Mouse (Mus musculus): ENCODE measurements around the gene Rbm38. TPM values are rescaled to one million over a fixed set of nuclear protein-coding genes. Genes with fewer than 3 reads are reported as not detected.
A peak's percentile ranks its signal among the peaks of the same experiment; 100 is the strongest.

The Rbm38 gene
- polyA plus RNA-seq, 1 experiment from 2014 or later, result 56.6 TPM

- WGBS, result 18% methylated on average over 4 of the region's 4 CpGs
- Histone ChIP-seq H3K27me3 (replicated peaks) (no peaks in the 10 kb centered on the region), H3K9me3 (no peaks in the 10 kb centered on the region), H3K9ac (no peak overlapping the region), H3K27ac (no peak overlapping the region), H3K4me1 (peaks cover 5% of the 10 kb centered on the region; the same call in 1 of the 2 replicates), H3K36me3 (no peaks in the 10 kb centered on the region), H3K4me2 (no peak overlapping the region), H3K4me3 (replicated peaks) (no peak overlapping the region)
- no peak for ATAC-seq (ENCODE audit: insufficient read depth, low FRiP score, low read depth)
Measured at GRCm38 (mm10) chr2:172996207-172996606, 24.1 kb upstream of the Rbm38 start.

DNA sequence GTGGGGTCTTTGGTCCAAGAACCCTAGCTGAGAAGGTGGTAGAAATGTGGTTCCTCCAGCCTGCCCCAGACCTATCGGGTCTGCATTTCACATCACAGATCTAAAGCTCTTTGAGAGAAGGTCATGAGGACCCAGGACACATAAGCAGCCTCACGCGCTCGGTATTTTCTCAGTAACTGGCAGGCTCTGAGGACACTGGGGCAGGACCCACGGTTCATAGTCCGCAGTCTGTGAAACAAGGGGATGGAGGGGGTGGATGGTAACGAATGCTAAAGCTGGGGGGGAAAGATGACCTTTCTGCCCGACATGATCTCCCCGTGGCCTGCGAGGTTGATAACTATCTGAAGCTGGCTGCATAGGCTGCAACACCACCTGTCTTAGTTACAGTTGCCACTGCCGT is 22.6 kb upstream of the Rbm38 start:
- Histone ChIP-seq H3K27me3 (replicated peaks) (no peaks in the 10 kb centered on the region), H3K4me1 (peaks cover 8% of the 10 kb centered on the region), H3K9me3 (no peaks in the 10 kb centered on the region), H3K4me3 (replicated peaks) (no peak overlapping the region), H3K4me2 (no peak overlapping the region), H3K9ac (no peak overlapping the region), H3K36me3 (0 out of 2 replicates have a peak, but pooled peaks cover 4% of the 10 kb centered on the region), H3K27ac (no peak overlapping the region)
- no peak for ATAC-seq (ENCODE audit: insufficient read depth, low FRiP score, low read depth)
- 60% methylated on average over 11 of the region's 11 CpGs for WGBS

GRCm38 (mm10) chr2:172998478-172998877 is 21.8 kb upstream of the Rbm38 start:
- no peak for ATAC-seq (ENCODE audit: insufficient read depth, low FRiP score, low read depth)
- peaks cover 8% of the 10 kb centered on the region for H3K4me1 ChIP-seq
- WGBS, result 71% methylated on average over 7 of the region's 7 CpGs

DNA sequence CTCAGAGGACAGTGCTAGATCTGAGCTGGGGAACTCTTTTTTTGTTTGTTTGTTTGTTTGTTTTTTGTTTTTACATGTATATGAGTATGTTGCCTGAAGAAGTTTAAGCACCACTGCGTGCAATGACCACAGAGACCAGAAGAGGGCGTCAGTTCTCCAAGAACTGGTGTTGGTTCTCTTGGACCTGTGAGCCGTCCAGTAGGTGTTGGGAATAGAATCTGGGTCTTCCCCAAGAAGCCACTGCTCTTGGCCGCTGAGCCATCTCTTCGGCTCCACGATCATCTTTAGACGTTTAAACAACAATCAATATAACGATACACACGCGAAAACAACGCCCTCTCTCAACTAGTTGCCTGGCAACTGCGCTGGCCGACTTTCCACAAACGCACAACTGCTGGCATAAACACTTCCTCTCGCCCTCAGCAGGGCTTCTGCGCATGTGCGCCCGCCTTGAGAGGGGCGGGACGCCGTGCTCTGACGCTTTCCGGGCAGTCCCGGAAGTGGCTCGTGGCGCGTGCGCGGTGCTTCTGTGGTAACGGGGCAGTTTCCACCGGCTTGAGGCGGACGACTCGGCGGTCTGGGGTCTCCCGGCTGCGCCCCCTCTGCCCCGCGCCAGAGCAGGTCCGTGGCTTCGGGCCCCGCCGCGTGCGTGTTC is 20.5 kb upstream of the Rbm38 start, which contains the start of gene Rae1:
TSS of gene Rae1 (plus strand) at position 488 of the 655 bp plus-strand sequence.
- H3K4me3 ChIP-seq (replicated peaks), result peak within 1 kb of the TSS; percentile 95
- H3K36me3 ChIP-seq, result peaks cover 22% of the 10 kb centered on the region
- under 1% methylated on average over 45 of the region's 45 CpGs for WGBS
- H3K9ac ChIP-seq, result peak within 1 kb of the TSS; percentile 92
- H3K27me3 ChIP-seq (replicated peaks), result no peaks in the 10 kb centered on the region
- peaks cover 8% of the 10 kb centered on the region for H3K4me1 ChIP-seq
- peak; percentile 97 for ATAC-seq (ENCODE audit: insufficient read depth, low FRiP score, low read depth)
- H3K4me2 ChIP-seq, result peak within 1 kb of the TSS; percentile 84
- no peaks in the 10 kb centered on the region for H3K9me3 ChIP-seq
- H3K27ac ChIP-seq, result peak within 1 kb of the TSS; percentile 90

More at GRCm38 (mm10) chr2:172998478-172998877, 21.8 kb upstream of the Rbm38 start:
- no peak overlapping the region for H3K9ac ChIP-seq
- H3K4me2 ChIP-seq, result no peak overlapping the region
- no peak overlapping the region for H3K4me3 ChIP-seq (replicated peaks)
- no peaks in the 10 kb centered on the region for H3K27me3 ChIP-seq (replicated peaks)
- H3K27ac ChIP-seq, result no peak overlapping the region
- H3K36me3 ChIP-seq, result peaks cover 9% of the 10 kb centered on the region
- H3K9me3 ChIP-seq, result no peaks in the 10 kb centered on the region

DNA sequence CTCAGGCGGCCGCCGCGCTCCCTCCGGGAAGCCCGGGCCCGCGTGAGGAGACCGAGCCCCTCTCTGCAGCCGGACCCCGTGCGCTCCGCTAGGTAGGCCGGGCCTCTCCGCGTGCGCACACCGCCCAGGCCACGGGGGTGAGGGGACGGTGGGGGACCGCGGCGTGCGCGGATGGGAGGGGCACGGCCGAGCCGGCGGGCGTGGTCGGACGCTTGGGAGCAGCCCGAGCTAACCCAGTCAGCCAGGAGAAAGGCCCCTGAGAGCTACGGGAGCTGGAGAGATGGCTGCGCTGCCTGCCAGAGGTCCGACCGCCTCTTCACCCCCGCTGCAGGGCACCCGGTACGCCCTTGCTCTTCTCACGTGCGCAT is 20.0 kb upstream of the Rbm38 start:
- Histone ChIP-seq H3K27me3 (replicated peaks) (no peaks in the 10 kb centered on the region), H3K9ac (peak overlapping the region; percentile 92)
- under 1% methylated on average over 41 of the region's 42 CpGs for WGBS

GRCm38 (mm10) chr2:173000921-173001320 is 19.4 kb upstream of the Rbm38 start:
- 16% methylated on average over 8 of the region's 8 CpGs for WGBS
- H3K27ac ChIP-seq, result peak overlapping the region; percentile 90; the same call in 1 of the 2 replicates
- H3K9me3 ChIP-seq, result no peaks in the 10 kb centered on the region
- peak overlapping the region; percentile 92; the same call in 1 of the 2 replicates for H3K9ac ChIP-seq
- H3K36me3 ChIP-seq, result peaks cover 30% of the 10 kb centered on the region
- no peak for ATAC-seq (ENCODE audit: insufficient read depth, low FRiP score, low read depth)
- H3K27me3 ChIP-seq (replicated peaks), result no peaks in the 10 kb centered on the region
- H3K4me1 ChIP-seq, result peaks cover 8% of the 10 kb centered on the region
- H3K4me3 ChIP-seq (replicated peaks), result peak overlapping the region; percentile 95
- H3K4me2 ChIP-seq, result peak overlapping the region; percentile 84

More for the DNA sequence above, 20.0 kb upstream of the Rbm38 start:
- Histone ChIP-seq H3K4me2 (peak overlapping the region; percentile 84), H3K9me3 (no peaks in the 10 kb centered on the region), H3K36me3 (peaks cover 27% of the 10 kb centered on the region), H3K4me1 (peaks cover 8% of the 10 kb centered on the region), H3K4me3 (replicated peaks) (peak overlapping the region; percentile 95), H3K27ac (peak overlapping the region; percentile 90)
- peak; percentile 93 for ATAC-seq (ENCODE audit: insufficient read depth, low FRiP score, low read depth)

- WGBS, result 95% methylated on average over 8 of the region's 8 CpGs
- H3K4me2 ChIP-seq, result no peak overlapping the region
- H3K9ac ChIP-seq, result no peak overlapping the region
- no peaks in the 10 kb centered on the region for H3K27me3 ChIP-seq (replicated peaks)
- no peak overlapping the region for H3K4me3 ChIP-seq (replicated peaks)
- peaks cover 8% of the 10 kb centered on the region for H3K4me1 ChIP-seq
- H3K9me3 ChIP-seq, result no peaks in the 10 kb centered on the region
- peaks cover 53% of the 10 kb centered on the region for H3K36me3 ChIP-seq
- no peak for ATAC-seq (ENCODE audit: insufficient read depth, low FRiP score, low read depth)
- H3K27ac ChIP-seq, result no peak overlapping the region
Measured at GRCm38 (mm10) chr2:173003737-173004136, 16.6 kb upstream of the Rbm38 start.

GRCm38 (mm10) chr2:173010220-173010717 is 10.0 kb upstream of the Rbm38 start:
- H3K4me2 ChIP-seq, result no peak overlapping the region
- no peak overlapping the region for H3K27ac ChIP-seq
- H3K9me3 ChIP-seq, result no peaks in the 10 kb centered on the region
- no peak overlapping the region for H3K4me3 ChIP-seq (replicated peaks)
- no peak overlapping the region for H3K9ac ChIP-seq
- peaks cover 88% of the 10 kb centered on the region for H3K36me3 ChIP-seq
- WGBS, result 78% methylated on average over 3 of the region's 3 CpGs
- H3K27me3 ChIP-seq (replicated peaks), result no peaks in the 10 kb centered on the region
- H3K4me1 ChIP-seq, result no peaks in the 10 kb centered on the region
- ATAC-seq (ENCODE audit: insufficient read depth, low FRiP score, low read depth), result no peak

DNA sequence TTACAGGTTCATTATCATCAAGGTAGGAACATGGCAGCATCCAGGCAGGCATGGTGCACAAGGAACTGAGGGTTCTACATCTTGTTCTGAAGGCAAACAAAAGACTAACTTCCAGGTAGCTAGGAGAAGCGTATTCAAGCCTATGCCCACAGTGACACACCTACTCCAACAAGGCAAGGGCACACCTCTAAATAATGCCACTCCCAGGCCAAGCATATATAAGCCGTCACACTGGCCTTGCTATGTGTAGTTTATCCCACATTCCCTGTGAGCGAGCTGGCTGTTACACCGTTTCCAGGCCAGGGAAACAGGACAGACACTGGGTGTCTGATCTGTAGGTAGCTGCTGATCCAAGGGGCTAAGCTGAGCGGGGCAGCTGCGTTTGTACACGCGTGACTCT is 8.9 kb upstream of the Rbm38 start:
- H3K9me3 ChIP-seq, result no peaks in the 10 kb centered on the region
- H3K27me3 ChIP-seq (replicated peaks), result no peaks in the 10 kb centered on the region
- ATAC-seq (ENCODE audit: insufficient read depth, low FRiP score, low read depth), result 0 out of 2 replicates have a peak, but pooled peaks have one; percentile 18
- WGBS, result 89% methylated on average over 8 of the region's 8 CpGs
- no peak overlapping the region for H3K4me2 ChIP-seq
- no peak overlapping the region for H3K4me3 ChIP-seq (replicated peaks)
- H3K27ac ChIP-seq, result no peak overlapping the region
- no peak overlapping the region for H3K9ac ChIP-seq
- H3K4me1 ChIP-seq, result no peaks in the 10 kb centered on the region
- H3K36me3 ChIP-seq, result peaks cover 88% of the 10 kb centered on the region

DNA sequence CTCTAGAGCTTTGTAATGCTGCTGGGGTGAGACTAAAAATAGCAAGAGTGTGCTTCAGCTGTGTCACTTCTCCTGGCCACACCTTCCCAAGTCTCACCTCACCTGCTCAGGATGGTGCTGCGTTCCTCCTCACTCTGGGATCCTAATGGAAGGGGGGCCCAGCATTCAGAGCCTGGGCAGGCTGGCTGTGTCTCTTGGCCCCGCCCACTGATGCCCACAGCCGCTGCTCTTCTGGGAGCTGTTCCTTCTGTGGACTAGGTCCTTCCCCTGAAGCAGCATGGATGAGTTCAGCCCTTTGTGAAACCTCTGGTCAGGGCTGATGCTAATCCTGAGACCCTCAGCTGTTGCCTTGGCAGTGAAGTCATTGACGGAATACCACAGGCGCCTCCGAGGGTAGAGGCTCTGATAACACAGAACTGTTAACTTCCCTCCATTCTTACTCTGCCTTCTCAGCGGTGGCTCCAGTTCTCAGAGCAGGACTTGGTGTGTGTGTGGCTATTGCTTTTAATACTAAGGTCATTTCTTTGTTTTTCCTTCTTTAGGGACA is 5.5 kb upstream of the Rbm38 start:
- H3K9me3 ChIP-seq, result no peaks in the 10 kb centered on the region
- H3K27ac ChIP-seq, result no peak overlapping the region
- no peak for ATAC-seq (ENCODE audit: insufficient read depth, low FRiP score, low read depth)
- no peak overlapping the region for H3K9ac ChIP-seq
- H3K4me1 ChIP-seq, result peaks cover 11% of the 10 kb centered on the region
- peaks cover 55% of the 10 kb centered on the region for H3K36me3 ChIP-seq
- H3K4me3 ChIP-seq (replicated peaks), result no peak overlapping the region
- no peaks in the 10 kb centered on the region for H3K27me3 ChIP-seq (replicated peaks)
- no peak overlapping the region for H3K4me2 ChIP-seq
- WGBS, result 71% methylated on average over 7 of the region's 7 CpGs

- H3K36me3 ChIP-seq, result peaks cover 26% of the 10 kb centered on the region
- H3K9me3 ChIP-seq, result no peaks in the 10 kb centered on the region
- H3K4me2 ChIP-seq, result no peak overlapping the region
- ATAC-seq (ENCODE audit: insufficient read depth, low FRiP score, low read depth), result no peak
- H3K27ac ChIP-seq, result no peak overlapping the region
- 44% methylated on average over 6 of the region's 6 CpGs for WGBS
- no peak overlapping the region for H3K4me3 ChIP-seq (replicated peaks)
- H3K4me1 ChIP-seq, result peaks cover 20% of the 10 kb centered on the region
- peaks cover 4% of the 10 kb centered on the region; the same call in 1 of the 2 replicates for H3K27me3 ChIP-seq (replicated peaks)
- no peak overlapping the region for H3K9ac ChIP-seq
Measured at GRCm38 (mm10) chr2:173017940-173018339, 2.4 kb upstream of the Rbm38 start.

DNA sequence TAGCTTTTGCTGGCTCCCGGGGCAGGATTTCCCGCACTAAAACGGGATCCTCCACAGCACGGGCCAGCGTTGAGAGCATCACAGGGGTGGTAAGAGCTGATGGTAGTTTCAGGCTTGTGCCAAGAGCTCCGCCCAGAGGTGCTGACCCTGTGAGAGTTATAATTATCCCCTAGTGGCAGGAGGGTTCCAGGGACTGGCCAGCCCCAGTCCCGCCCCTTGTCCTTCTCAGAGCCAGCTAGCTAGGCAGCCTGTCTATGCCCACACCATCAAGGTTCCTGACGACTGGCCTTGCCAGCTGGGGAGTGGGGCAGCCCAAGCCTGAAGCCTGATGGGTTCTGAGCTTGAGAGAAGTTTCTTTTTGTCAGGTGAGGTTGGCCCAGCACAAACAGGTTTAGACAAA is 1.7 kb upstream of the Rbm38 start:
- H3K9me3 ChIP-seq, result no peaks in the 10 kb centered on the region

More for the DNA sequence above, 1.7 kb upstream of the Rbm38 start:
- no peak overlapping the region for H3K4me3 ChIP-seq (replicated peaks)
- H3K4me1 ChIP-seq, result peaks cover 27% of the 10 kb centered on the region
- WGBS, result 25% methylated on average over 8 of the region's 8 CpGs
- no peak for ATAC-seq (ENCODE audit: insufficient read depth, low FRiP score, low read depth)
- no peak overlapping the region for H3K9ac ChIP-seq
- peak overlapping the region; percentile 8; the same call in 1 of the 2 replicates for H3K4me2 ChIP-seq
- peaks cover 19% of the 10 kb centered on the region for H3K36me3 ChIP-seq
- peaks cover 4% of the 10 kb centered on the region; the same call in 1 of the 2 replicates for H3K27me3 ChIP-seq (replicated peaks)
- H3K27ac ChIP-seq, result no peak overlapping the region
